Mouse (Mus musculus) heart, embryonic 12.5 days (tissue): ENCODE results near the gene Macc1. TPM values are rescaled to one million over a fixed set of nuclear protein-coding genes. Genes with fewer than 3 reads are reported as not detected.

Experiments used
- ATAC-seq: fragments of 200-750 bp; cut with Nextera tagmentation; 2 replicates; pipeline ENCODE4 v1.8.0; 2017; ENCODE audit warnings: moderate TSS enrichment, moderate library complexity; ENCODE audit not compliant: insufficient number of reproducible peaks, low FRiP score
- H3K27ac ChIP-seq: fragments of 300-500 bp; sonication (generic); 2 replicates; pipeline ENCODE4 v1.5.1; 2016; ENCODE audit warnings: mild to moderate bottlenecking, moderate library complexity; ENCODE audit not compliant: poor library complexity, severe bottlenecking
- H3K27me3 ChIP-seq: fragments of 300-500 bp; sonication (generic); replicated peaks from 2 replicates; pipeline ENCODE4 v1.6.1; 2016; ENCODE audit warnings: mild to moderate bottlenecking, moderate library complexity
- H3K36me3 ChIP-seq: fragments of 300-500 bp; sonication (generic); 2 replicates; pipeline ENCODE4 v1.6.1; 2016; ENCODE audit warnings: mild to moderate bottlenecking, moderate library complexity
- H3K4me1 ChIP-seq: fragments of 300-500 bp; sonication (generic); replicated peaks from 2 replicates; pipeline ENCODE4 v1.6.1; 2016; ENCODE audit warnings: mild to moderate bottlenecking
- H3K4me2 ChIP-seq: fragments of 300-500 bp; sonication (generic); 2 replicates; pipeline ENCODE4 v1.6.1; 2016; ENCODE audit warnings: mild to moderate bottlenecking, moderate library complexity
- H3K4me3 ChIP-seq: fragments of 300-500 bp; sonication (generic); 2 replicates; pipeline ENCODE4 v1.5.1; 2016; ENCODE audit warnings: mild to moderate bottlenecking
- H3K9ac ChIP-seq: fragments of 300-500 bp; sonication (generic); 2 replicates; pipeline ENCODE4 v1.6.1; 2016; ENCODE audit warnings: mild to moderate bottlenecking, moderate library complexity
- H3K9me3 ChIP-seq: fragments of 300-500 bp; sonication (generic); replicated peaks from 2 replicates; pipeline ENCODE4 v1.6.1; 2016; ENCODE audit warnings: mild to moderate bottlenecking, moderate library complexity
- WGBS: fragments of 180-500 bp; shearing (Covaris S2); methylation state at CpG from one replicate; pipeline ENCODE4 v1.1.7; 2016; 5-methylcytosine and 5-hydroxymethylcytosine counted together
- polyA plus RNA-seq: library from polyadenylated mRNA; unstranded; fragments of >200 nt; fragmentation: Nextera tagmentation; extraction: Ambion mirVana; gene quantifications from 2 replicates; pipeline ENCODE4 v1.2.1, GENCODE M21; 2016

The Macc1 gene
- polyA plus RNA-seq, 1 experiment from 2014 or later, result 0.09 TPM

DNA sequence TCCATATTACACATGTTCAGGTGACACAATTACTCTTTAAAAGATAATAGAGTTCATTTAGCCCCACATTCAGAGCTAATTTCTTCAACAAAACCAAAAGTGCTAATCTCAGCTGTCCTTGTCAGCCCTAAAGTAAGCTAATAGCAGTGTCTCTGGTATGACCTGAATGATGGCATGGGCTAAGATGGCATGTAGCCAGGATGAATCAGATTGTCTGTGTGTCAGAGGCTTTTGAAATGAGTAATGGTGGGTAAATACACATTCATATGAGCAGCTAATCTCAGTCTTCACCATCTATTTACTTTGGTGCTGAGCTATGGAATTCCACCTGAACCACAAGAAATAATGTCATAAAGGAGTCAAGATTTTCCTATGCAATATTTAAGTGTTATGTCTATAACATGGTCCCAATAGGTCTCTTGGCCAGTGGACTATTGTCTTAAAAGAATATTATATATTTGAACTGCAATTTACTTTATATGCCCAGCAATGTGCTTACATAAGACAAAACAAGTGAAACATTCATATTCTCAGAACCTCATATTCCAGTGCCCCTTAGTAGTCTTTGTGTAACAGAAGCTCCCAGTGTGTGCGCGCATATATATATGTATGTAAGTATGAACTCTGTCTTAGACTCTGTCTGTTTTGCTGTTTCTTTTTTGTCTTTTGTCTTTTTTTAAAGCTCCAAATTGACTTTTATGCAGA lies 112.3 kb downstream of the Macc1 start:
- 89% methylated on average over 2 of the region's 2 CpGs for WGBS
- H3K9me3 ChIP-seq, result no peaks in the 10 kb centered on the region

DNA sequence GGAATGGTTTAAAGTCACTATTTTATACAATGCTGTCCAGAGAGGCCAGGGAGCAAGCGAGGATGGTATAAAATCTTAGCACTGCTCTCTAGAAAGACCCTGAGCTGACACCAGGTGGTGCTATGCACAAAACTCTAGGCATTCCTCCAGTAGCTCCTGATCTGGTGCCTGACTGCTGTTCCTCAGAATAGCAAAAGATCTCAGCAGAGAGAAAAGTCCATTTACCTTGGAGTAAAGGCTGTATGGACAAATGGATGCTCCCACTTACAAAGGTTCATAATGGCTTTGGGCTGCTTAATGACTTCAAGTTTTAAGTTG lies 112.8 kb downstream of the Macc1 start:
- H3K27ac ChIP-seq, result no peak overlapping the region
- no peaks in the 10 kb centered on the region for H3K9me3 ChIP-seq
- ATAC-seq, result no peak
- H3K4me3 ChIP-seq, result no peak overlapping the region
- no peak overlapping the region for H3K9ac ChIP-seq
- H3K36me3 ChIP-seq, result no peaks in the 10 kb centered on the region
- no peaks in the 10 kb centered on the region for H3K4me1 ChIP-seq
- no peak overlapping the region for H3K4me2 ChIP-seq
- H3K27me3 ChIP-seq, result no peaks in the 10 kb centered on the region
- WGBS, result 64% methylated on average over 1 of the region's 1 CpGs

More for the DNA sequence above, 112.3 kb downstream of the Macc1 start:
- H3K9ac ChIP-seq, result no peak overlapping the region
- no peaks in the 10 kb centered on the region for H3K36me3 ChIP-seq
- no peaks in the 10 kb centered on the region for H3K4me1 ChIP-seq
- no peaks in the 10 kb centered on the region for H3K27me3 ChIP-seq
- H3K27ac ChIP-seq, result no peak overlapping the region
- H3K4me2 ChIP-seq, result no peak overlapping the region
- no peak overlapping the region for H3K4me3 ChIP-seq
- ATAC-seq, result no peak

DNA sequence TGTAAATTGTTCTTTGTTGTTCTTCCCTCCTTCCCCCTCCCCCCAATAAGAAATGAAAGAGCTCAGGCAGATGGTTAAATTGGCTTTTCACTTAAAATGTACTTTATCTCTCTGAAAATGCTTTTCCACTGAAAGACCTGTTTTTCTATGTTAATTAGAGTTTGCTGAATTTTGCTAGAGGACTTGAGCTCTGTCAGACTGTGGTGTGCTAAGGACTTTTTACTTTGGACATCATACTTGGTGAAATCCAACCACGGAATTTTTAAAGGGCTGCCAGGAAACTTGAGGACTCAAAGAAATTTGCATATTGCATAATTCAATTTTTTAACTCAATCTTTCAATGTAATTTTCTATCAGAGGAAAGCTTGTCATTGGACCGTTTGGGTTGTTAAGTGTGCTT lies 126.7 kb downstream of the Macc1 start:
- 66% methylated on average over 2 of the region's 2 CpGs for WGBS
- no peaks in the 10 kb centered on the region for H3K36me3 ChIP-seq
- no peak overlapping the region for H3K9ac ChIP-seq
- H3K9me3 ChIP-seq, result no peaks in the 10 kb centered on the region
- no peaks in the 10 kb centered on the region for H3K4me1 ChIP-seq
- H3K27me3 ChIP-seq, result no peaks in the 10 kb centered on the region
- H3K4me3 ChIP-seq, result no peak overlapping the region
- ATAC-seq, result no peak
- no peak overlapping the region for H3K4me2 ChIP-seq
- H3K27ac ChIP-seq, result no peak overlapping the region

DNA sequence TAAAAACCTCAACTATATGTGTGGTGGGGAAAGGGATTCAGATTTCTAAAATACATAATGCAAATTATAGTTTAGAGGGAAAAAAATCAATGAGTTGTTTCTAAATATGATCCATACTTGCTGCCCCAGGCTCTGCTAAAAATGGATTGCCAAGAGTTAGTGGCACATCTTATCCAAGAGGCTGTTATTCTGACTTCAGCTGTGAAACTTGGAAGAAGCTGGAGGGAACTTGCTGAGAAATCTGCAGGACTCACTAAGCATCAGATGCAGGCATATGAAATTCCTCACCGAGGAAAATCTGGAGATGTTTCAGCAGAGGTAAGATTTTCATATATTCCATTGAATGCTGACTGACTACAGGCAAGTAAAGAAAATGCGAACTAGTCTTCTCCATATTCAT lies 136.0 kb downstream of the Macc1 start:
- H3K9ac ChIP-seq, result no peak overlapping the region
- H3K27ac ChIP-seq, result no peak overlapping the region
- H3K9me3 ChIP-seq, result no peaks in the 10 kb centered on the region
- H3K27me3 ChIP-seq, result no peaks in the 10 kb centered on the region
- no peak overlapping the region for H3K4me3 ChIP-seq
- H3K4me1 ChIP-seq, result no peaks in the 10 kb centered on the region
- no peak for ATAC-seq
- WGBS, result 70% methylated on average over 2 of the region's 2 CpGs
- no peaks in the 10 kb centered on the region for H3K36me3 ChIP-seq
- H3K4me2 ChIP-seq, result no peak overlapping the region

DNA sequence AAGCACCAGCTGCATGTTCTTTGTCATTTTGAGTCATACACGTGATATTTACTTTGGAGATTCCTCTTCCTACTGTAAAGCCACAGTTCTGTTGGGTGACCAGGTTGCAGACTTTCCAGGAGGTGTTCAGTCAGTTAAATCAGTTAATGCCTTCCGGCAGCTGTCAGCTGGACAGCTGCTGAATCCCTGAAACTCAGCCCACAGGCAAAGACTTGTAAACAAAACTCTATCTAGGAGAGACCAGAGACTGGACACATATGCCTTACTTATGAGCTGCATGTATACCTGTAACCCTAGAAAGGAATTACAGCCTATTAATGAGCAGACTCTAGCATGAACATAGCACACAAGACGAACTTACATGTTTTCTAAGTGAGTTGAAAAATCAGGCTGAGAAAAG lies 137.2 kb downstream of the Macc1 start:
- Histone ChIP-seq H3K4me1 (no peaks in the 10 kb centered on the region), H3K9me3 (no peaks in the 10 kb centered on the region), H3K27me3 (no peaks in the 10 kb centered on the region), H3K36me3 (no peaks in the 10 kb centered on the region), H3K4me3 (no peak overlapping the region), H3K9ac (no peak overlapping the region), H3K4me2 (no peak overlapping the region), H3K27ac (no peak overlapping the region)
- no peak for ATAC-seq
- WGBS, result 54% methylated on average over 3 of the region's 3 CpGs

DNA sequence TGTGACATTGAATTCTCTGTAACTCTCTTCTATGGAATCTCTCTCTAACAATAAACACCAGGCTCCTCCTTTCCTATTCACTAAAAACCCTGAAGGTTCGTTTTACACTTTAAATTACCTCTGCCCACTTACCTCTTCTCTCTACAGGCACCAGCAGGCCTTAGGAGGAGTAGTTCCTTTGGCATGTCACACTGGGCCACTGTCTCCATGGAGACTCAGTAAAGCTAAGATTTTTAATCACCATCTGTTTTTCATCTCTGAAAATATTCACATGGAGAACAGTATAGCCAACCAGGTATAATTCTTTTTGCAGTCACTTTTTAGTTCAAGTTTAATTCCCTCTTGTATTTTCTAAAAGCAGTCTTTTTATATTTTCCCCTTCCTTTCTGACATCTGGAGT lies 140.0 kb downstream of the Macc1 start:
- Histone ChIP-seq H3K4me1 (no peaks in the 10 kb centered on the region), H3K4me3 (no peak overlapping the region), H3K27ac (no peak overlapping the region), H3K27me3 (no peaks in the 10 kb centered on the region), H3K36me3 (no peaks in the 10 kb centered on the region), H3K9ac (no peak overlapping the region), H3K9me3 (no peaks in the 10 kb centered on the region), H3K4me2 (no peak overlapping the region)
- 21% methylated on average over 1 of the region's 1 CpGs for WGBS
- no peak for ATAC-seq

DNA sequence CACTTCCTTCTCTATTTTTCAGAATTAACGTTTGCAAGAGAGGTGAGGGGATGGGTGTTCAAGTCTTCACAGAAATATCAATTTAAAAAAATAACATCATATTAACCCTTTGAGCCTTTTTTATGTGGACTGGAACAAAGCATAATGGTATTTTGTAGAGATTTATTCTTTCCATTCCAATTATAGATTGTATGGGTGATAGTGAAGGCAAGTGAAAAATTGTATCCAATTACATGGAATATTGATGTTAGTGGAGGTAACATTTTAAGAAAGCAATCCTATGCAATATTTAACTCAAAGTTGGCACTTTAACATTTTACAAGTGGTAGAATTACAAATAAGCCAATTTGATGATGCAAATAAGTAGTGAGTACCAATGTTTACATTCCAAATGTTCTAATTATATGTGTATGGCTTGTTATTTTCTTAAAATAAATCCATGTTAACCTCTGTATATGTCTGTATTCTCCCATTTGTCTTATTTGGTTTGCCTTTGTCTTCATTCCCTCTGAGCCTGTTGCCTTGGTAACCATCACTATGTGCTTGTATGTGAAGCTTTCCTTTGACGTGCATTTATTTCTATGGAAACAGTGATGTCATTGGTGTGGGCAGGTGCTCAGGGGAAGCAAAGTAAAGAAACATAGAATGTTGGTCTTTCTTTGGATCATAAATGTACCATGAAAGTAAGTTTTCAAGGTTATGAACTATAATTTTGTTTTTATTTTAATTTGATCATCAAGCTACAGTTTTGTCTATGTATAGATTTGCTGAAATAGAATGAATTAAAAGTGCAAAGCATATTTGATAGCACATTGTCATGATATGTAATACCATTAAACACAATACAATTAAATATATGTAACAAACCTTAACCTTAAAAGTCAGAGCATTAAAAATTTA lies 150.2 kb downstream of the Macc1 start:
- no peaks in the 10 kb centered on the region for H3K27me3 ChIP-seq
- no peak overlapping the region for H3K4me2 ChIP-seq
- H3K36me3 ChIP-seq, result no peaks in the 10 kb centered on the region
- WGBS, result 56% methylated on average over 2 of the region's 2 CpGs
- H3K4me1 ChIP-seq, result no peaks in the 10 kb centered on the region
- H3K9me3 ChIP-seq, result no peaks in the 10 kb centered on the region
- no peak overlapping the region for H3K27ac ChIP-seq
- ATAC-seq, result no peak
- no peak overlapping the region for H3K4me3 ChIP-seq
- no peak overlapping the region for H3K9ac ChIP-seq

DNA sequence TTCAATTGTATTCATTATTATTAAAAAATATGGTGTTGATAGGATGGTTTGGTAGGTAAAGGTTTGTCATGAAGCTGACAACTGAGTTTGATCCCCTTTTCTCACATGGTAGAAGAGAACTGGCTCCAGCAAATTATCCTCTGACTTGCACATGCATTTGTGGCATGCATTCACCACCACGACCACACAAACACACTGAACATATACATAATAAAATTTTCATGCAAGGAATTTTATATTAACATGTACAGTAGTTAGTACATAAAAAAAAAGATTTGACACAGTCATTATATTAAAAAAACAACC lies 150.8 kb downstream of the Macc1 start:
- H3K9ac ChIP-seq, result no peak overlapping the region
- no peaks in the 10 kb centered on the region for H3K36me3 ChIP-seq
- ATAC-seq, result no peak
- WGBS, result 53% methylated on average over 1 of the region's 1 CpGs
- H3K9me3 ChIP-seq, result no peaks in the 10 kb centered on the region
- no peaks in the 10 kb centered on the region for H3K4me1 ChIP-seq
- no peaks in the 10 kb centered on the region for H3K27me3 ChIP-seq
- no peak overlapping the region for H3K4me2 ChIP-seq
- no peak overlapping the region for H3K27ac ChIP-seq
- H3K4me3 ChIP-seq, result no peak overlapping the region

DNA sequence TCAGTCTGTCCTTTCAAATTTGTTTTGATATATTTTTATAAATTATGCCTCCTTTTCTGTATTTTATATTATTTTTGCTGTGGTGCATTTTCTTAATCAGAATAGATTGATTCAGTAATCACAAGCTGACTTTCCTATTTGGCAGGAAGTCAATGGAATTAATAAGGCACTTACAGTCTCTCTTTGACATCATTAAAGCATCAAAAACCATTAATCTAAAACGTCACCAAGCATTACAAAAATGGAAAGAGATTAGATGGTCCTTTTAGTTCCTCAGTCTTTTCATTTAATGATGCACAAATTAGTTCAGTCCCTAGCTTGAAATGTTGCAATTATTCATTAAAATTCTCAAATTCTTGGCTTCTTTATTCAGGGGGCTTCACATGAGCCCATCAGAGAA lies 153.6 kb downstream of the Macc1 start:
- Histone ChIP-seq H3K4me3 (no peak overlapping the region), H3K4me1 (no peaks in the 10 kb centered on the region), H3K36me3 (no peaks in the 10 kb centered on the region), H3K27ac (no peak overlapping the region), H3K9me3 (no peaks in the 10 kb centered on the region), H3K27me3 (no peaks in the 10 kb centered on the region), H3K4me2 (no peak overlapping the region), H3K9ac (no peak overlapping the region)
- ATAC-seq, result no peak
- 55% methylated on average over 1 of the region's 1 CpGs for WGBS

DNA sequence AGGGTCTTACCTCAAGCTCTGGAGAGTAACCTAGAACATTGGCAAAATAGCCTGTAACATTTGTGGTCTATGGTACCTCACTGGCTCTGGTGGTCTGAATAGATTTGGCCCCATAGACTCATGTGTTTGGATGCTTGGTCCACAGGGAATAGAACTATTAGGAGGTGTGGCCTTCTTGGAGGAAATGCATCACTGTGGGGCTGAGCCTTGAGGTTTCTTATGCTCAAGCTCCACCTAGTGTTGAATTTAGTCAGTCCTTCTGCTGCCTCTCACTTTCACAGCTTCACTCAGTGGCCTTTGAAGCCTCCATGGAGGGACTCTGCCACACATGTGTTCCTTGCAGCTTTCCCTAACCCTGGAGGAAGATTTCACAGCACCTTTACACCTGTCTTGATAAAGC lies 156.2 kb downstream of the Macc1 start:
- Histone ChIP-seq H3K4me2 (no peak overlapping the region), H3K9ac (no peak overlapping the region), H3K4me3 (no peak overlapping the region), H3K4me1 (no peaks in the 10 kb centered on the region), H3K27me3 (no peaks in the 10 kb centered on the region), H3K27ac (no peak overlapping the region), H3K9me3 (no peaks in the 10 kb centered on the region), H3K36me3 (no peaks in the 10 kb centered on the region)
- ATAC-seq, result no peak

DNA sequence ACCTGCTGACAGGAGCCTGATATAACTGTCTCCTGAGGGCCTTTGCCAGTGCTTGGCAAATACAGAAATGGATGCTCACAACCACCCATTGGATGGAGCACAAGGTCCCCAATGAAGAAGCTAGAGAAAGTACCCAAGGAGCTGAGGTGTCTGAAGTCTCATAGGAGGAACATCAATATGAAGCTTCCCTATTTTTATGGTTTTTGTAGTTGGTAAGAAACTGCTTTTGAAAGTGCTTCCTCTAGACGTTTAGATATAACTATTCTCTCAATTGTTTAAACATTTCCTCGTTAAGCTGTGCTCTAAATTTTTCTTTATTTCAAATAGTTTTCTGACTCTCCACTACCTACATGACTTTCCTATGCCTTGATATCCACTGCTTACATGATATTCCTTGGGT lies 169.2 kb downstream of the Macc1 start:
- ATAC-seq, result no peak
- no peak overlapping the region for H3K27ac ChIP-seq
- WGBS, result 72% methylated on average over 2 of the region's 2 CpGs

More for the DNA sequence above, 169.2 kb downstream of the Macc1 start:
- H3K27me3 ChIP-seq, result no peaks in the 10 kb centered on the region
- H3K36me3 ChIP-seq, result no peaks in the 10 kb centered on the region
- no peak overlapping the region for H3K4me3 ChIP-seq
- H3K9me3 ChIP-seq, result no peaks in the 10 kb centered on the region
- H3K9ac ChIP-seq, result no peak overlapping the region
- H3K4me1 ChIP-seq, result no peaks in the 10 kb centered on the region
- no peak overlapping the region for H3K4me2 ChIP-seq
